Mouse (Mus musculus): ENCODE data around the gene Cfap300.

Cfap300 gene

GRCm38 (mm10) chr9:7983665-7984064 lies 59.0 kb downstream of the Cfap300 start:
- DNase-seq (ENCODE audit: low spot score in 2 of 2) = no peak

GRCm38 (mm10) chr9:7980162-7980561 lies 62.5 kb downstream of the Cfap300 start:
- DNase-seq (ENCODE audit: low spot score in 2 of 2) = no peak

GRCm38 (mm10) chr9:7979153-7979916 lies 63.3 kb downstream of the Cfap300 start:
- no peak for DNase-seq (ENCODE audit: low spot score in 2 of 2)

GRCm38 (mm10) chr9:7978502-7978901 lies 64.1 kb downstream of the Cfap300 start:
- DNase-seq (ENCODE audit: low spot score in 2 of 2) = no peak

- DNase-seq (ENCODE audit: low spot score in 2 of 2) = no peak
These were observed 65.0 kb downstream of the Cfap300 start for GRCm38 (mm10) chr9:7977587-7977986.

- no peak for DNase-seq (ENCODE audit: low spot score in 2 of 2)
These were observed 70.6 kb downstream of the Cfap300 start for GRCm38 (mm10) chr9:7971993-7972392.
